Mouse (Mus musculus) heart, postnatal 10 days (tissue): ENCODE measurements around the gene Ccn5. TPM values are rescaled to one million over a fixed set of nuclear protein-coding genes. Genes with fewer than 3 reads are reported as not detected.

Experiments used
- DNase-seq, 2 experiments: peaks; one replicate each; pipeline ENCODE4 v3.0.0; 2021
- intact Hi-C: fragments of 180-260 bp; cut with DNase I; formaldehyde crosslinking; loops from one replicate; pipeline ENCODE4 v1.15.1; 2025
- total RNA-seq, 2 experiments: library from RNA; stranded (reverse); gene quantifications; 2 replicates each; pipeline ENCODE4 v1.2.3; 2021

Gene Ccn5
- total RNA-seq: 1 to 10 TPM in 1 of 2 experiments, under 1 TPM in 1; 0.97 to 1.1 TPM

DNA sequence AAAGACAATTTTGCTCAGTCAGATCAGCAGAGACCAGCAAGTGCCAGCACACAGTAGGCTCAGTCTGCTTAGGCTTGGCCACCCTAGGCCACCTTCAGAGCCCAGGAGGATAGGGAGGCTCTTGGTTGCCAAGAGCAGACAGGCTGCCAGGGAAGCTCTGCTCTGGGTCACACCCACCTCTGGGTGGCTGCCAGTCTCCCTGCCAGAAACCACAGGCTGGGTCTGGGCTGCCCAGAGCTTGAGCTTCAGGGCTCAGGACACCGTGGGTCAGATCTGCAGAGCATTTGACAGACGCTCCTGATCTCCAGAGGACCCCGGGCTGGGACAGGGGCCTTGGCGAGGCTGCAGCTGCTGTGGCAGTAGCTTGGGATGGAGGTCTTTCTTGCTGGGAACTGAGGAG lies at the start of gene Ccn5:
TSS of gene Ccn5 (plus strand) at position 255 of the 400 bp plus-strand sequence.
- intact Hi-C loops: loop anchor here (5.0 kb wide), 2 partner anchors 83 to 218 kb away; partner anchors contain the start of gene Ttpal

DNA sequence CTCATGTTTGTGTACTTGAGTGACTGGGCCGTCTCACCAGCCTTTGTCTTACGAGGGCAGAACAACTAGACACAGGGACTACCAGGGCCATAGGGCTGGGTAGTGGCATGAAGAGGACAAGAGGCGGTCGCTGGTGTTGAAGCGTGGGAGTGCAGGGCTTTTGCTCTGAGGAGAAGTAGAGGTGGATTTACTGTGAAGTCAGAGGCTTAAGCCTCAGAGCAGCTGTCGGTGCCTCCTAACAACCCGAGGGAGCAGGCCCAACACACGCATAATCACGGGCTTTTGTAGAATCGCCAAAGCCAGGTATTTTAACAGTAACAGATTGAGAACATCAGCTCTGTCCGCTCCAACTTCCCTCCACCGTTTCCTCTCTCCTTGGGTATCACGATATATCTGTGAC lies 44.0 kb upstream of the Ccn5 start:
- DNase-seq: no peak
- intact Hi-C loops: no loop called here

More for the DNA sequence above, at the start of gene Ccn5:
- DNase-seq: peak; percentile 89

DNA sequence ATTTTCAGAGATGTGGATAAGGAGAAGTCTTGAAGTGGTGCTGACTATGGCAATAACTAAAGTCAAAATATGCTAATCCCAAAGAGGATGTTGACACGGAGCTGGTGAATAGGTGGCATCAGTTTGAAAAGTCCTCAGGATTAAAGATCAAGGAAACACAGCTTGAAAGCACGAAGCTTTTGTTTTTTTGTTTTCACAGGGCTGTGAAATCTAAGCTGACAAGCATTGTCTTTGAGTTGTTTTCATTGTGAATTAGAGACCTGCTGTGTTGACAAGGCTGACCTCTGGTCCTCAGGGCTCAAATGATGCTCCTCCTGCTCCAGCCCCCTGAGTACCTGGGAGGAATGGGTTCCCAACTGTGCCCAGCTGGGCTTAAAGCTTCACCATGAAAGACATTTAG lies 43.6 kb upstream of the Ccn5 start:
- DNase-seq: no peak
- intact Hi-C loops: no loop called here

GRCm38 (mm10) chr2:163778896-163779295 lies 41.8 kb upstream of the Ccn5 start:
- no peak for DNase-seq
- intact Hi-C loops: no loop called here

GRCm38 (mm10) chr2:163783368-163783767 lies 37.3 kb upstream of the Ccn5 start:
- DNase-seq: no peak
- intact Hi-C loops: loop anchor here (10.0 kb wide), 4 partner anchors 51 to 249 kb away; partner anchors contain the start of gene Ttpal

DNA sequence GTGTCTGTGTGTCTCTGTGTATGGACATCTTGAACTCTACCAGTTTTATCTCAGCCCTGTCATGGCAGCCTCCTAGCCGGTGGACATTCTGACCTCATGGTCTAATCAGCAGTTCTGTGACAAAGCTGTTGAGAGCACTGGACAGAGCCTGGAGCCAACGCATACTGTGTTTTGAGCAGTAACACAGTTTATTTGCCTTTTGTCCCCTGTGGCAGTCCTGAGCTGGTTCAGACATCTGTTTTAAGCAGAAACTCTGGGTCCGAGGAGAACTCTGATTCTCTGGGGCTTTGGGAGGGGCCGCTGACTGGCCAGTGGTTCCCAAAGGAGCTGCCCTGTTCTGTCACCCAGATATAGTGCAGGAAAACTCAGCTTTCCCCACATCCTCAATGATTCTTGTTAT lies 36.8 kb upstream of the Ccn5 start:
- intact Hi-C loops: loop anchor here (10.0 kb wide), 4 partner anchors 51 to 249 kb away; partner anchors contain the start of gene Ttpal
- peak; percentile 36 to 40 for DNase-seq

- intact Hi-C loops: loop anchor here (10.0 kb wide), 4 partner anchors 48 to 252 kb away; partner anchors contain the start of gene Ttpal
These were observed 33.6 kb upstream of the Ccn5 start for GRCm38 (mm10) chr2:163787086-163787485.

DNA sequence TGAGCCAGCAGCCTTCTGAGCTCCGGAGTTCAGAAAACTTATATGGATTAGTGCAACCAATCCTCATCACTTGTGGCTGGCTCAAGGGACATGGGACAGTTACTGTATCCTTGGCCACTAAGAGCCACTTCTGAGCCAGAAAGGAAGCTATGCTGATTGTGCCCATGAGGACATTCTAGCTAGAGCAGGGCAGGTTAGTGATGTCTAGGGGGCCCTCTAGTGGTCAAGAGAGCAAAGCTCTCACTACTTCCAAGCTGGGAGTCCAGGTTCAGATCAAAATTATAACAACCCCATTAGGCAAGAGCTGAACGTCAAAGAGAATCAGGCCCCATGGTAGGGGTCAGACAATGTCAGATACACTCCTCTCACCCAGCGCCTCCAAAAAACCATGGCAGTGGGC lies 33.0 kb upstream of the Ccn5 start:
- intact Hi-C loops: loop anchor here (10.0 kb wide), 4 partner anchors 47 to 253 kb away; partner anchors contain the start of gene Ttpal

More at GRCm38 (mm10) chr2:163787086-163787485, 33.6 kb upstream of the Ccn5 start:
- DNase-seq: no peak

GRCm38 (mm10) chr2:163788484-163788883 lies 32.2 kb upstream of the Ccn5 start:
- intact Hi-C loops: loop anchor here (10.0 kb wide), 4 partner anchors 46 to 254 kb away; partner anchors contain the start of gene Ttpal
- DNase-seq: peak; percentile 80 to 88

More for the DNA sequence above, 33.0 kb upstream of the Ccn5 start:
- peak; percentile 62 to 72 for DNase-seq

DNA sequence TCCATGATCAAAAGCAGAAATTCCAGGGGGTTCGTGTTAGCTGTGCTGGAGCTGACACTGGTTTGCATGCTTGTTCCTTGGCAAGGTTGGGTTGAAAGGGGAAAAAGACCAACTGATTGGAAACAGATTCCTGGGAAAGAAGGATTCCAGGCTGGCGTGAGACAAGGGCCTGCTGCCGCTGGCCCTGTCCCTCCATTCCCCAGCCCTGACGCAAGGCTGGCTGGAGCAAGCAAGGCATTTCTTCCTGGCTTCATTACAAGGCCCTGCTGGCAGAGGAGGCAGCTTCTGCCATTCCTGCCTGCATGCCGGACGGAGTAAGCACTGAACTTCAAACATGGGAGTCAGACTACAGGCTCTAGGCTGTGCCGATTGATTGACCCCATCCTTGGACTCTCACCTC lies 22.2 kb upstream of the Ccn5 start:
- DNase-seq: peak; percentile 68 to 73
- intact Hi-C loops: no loop called here

GRCm38 (mm10) chr2:163800832-163801231 lies 19.8 kb upstream of the Ccn5 start:
- intact Hi-C loops: no loop called here
- peak; percentile 23 to 37 for DNase-seq

DNA sequence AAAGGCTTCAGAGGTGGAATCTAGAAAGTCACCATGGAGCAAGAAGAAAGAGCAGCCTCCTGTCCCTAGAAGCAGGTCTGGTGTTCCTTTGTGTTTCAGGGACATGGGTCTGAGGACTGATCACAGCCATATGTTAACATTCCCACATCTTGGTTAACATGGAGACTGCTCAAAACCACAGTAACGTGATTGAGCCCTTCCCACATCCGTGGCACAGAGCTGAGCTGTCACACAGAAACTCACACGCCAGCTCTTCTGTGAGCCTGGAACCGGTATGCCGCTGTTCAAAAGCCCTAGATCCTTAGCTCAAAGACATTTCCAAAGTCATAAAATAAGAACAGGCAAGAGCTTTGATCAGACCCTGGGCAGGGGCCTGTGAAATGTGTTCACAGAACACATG lies 19.3 kb upstream of the Ccn5 start:
- intact Hi-C loops: no loop called here
- DNase-seq: no peak

DNA sequence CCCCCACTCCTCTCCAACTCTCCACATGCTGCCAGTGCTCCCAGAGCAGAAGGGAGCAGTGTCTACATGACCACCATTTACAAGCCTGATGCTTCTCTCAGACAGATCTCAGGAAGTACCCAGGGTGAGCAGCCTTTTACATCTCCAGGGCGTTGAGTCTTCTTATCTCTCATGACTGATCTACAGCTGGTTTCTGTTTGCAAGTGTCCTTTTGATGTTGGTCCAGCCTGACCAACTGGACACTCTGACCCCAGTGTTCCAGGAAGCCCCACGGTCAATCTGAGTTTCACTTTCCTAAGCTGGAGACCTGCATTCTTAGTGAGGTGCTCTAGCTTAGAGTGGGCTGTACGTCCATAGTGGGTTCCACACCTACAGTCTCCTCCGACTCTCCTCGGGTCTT lies 16.8 kb upstream of the Ccn5 start:
- no peak for DNase-seq
- intact Hi-C loops: no loop called here

DNA sequence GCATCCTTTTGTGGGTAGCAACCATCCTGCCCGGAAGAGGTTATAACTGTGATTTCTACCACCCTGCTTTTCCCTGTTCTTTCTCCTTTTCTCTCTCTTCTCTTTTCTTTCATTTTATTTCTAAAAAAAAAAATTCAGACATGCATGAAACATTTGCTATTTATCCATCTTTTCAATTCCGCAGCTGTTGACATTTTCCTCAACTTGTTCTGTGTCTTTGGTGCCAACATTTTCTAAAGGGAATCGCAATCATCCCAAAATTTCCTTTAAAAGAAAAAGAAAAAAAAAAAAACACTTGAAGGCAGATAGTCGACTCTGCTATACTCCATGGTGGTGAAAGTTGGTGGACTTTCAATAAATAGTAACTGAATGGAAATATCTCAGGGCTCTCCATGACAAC lies 11.5 kb upstream of the Ccn5 start:
- DNase-seq: no peak
- intact Hi-C loops: no loop called here

DNA sequence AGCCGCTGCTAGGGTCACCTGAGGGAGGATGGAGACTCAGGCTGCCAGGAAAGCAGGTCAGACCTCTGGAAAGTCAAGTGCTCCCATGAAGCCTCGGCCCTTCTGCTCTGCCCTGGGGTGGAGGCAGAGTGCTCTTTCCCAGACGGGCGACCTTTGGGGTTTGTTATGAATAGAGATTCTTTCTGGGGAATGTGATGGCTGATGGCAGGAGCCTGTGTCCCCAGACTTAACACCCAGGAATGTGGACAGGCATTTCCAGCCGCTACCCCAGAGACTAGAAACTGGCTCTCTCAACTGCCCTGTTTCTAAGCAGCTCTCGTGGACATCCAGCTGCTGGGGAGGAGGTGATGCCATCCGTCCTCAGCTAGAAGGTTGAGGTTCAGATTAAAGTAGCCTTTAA lies 11.0 kb upstream of the Ccn5 start:
- no peak for DNase-seq
- intact Hi-C loops: no loop called here

- DNase-seq: no peak
- intact Hi-C loops: no loop called here
These were observed 7.6 kb upstream of the Ccn5 start for GRCm38 (mm10) chr2:163813077-163813476.

DNA sequence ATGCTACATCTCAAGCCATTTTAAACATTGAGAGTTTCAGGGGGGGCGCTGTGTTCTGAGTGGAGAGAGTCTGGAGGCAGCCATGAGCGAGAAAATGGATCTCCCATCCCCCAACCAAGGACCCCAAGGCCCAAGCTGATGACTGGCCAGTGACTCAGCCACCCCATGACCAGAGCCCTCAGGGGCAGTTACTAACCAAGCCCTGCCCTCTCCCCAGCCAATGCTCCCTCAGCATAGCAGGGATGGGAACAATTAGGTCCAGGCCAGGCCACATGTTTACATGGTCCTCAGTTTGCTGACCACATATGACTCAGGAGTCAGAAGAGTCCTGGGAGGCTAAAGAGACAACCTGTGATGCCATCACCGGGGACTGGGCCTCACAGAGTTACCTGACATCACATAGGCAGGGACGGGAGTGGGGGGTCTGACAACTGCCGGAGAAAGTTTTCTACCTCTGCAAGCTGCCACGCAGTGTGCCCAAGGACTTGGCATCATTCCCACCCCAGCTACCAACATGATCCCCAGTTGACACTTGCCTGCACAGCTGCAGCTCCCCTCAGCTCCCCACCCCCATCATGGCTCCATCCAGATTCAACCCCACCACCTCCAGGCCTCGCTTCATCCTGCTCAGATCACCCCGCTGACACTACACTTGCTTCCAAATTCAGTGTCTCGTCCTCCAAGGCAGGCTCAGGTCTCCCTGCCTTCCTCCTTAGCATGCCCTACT lies 5.8 kb upstream of the Ccn5 start:
- no peak for DNase-seq
- intact Hi-C loops: no loop called here

- peak; percentile 57 to 81 for DNase-seq
- intact Hi-C loops: loop anchor here (1.0 to 5.0 kb wide), 3 partner anchors 86 to 288 kb away; partner anchors contain the start of gene Ttpal
These were observed 2.6 kb downstream of the Ccn5 start for GRCm38 (mm10) chr2:163823248-163823647.

DNA sequence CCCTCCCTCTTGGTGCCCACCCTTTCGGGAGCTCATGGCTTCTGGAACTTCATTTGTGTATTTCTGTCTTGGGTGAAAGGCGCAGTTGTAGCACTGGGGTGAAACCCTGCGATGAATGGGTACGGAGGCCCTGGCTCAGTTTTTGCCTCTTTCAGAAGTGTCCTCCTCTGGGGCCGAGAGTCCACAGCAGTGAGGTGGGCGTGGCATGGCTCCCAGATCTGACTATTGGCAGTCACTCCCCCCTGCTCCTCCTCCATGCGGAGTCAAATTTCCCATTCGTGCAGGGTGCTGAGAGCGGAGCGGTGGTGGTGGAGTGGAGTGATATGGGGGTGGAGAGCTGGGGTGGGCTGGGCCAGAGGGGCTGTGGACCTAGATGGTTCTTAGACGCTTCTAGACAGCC lies 3.1 kb downstream of the Ccn5 start:
- DNase-seq: peak; percentile 32 to 41
- intact Hi-C loops: loop anchor here (1.0 to 5.0 kb wide), 3 partner anchors 86 to 288 kb away; partner anchors contain the start of gene Ttpal

DNA sequence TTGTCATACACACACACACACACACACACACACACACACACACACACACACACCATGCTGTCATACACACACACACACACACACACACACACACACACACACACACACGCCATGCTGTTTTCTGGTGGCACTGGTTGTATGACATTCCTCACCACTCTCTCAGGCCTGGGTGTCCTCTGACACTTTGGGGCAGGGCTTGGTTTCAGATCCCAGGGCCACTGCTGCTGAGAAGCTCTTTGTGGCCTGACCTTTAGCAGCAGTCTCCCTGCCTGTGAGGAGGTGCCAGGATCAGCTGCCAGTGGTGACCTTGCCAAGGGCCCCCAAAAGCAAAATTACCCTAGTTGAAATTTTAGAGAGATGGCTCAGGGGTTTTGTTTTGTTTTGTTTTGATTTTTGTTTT lies 5.2 kb downstream of the Ccn5 start:
- intact Hi-C loops: no loop called here
- DNase-seq: no peak

GRCm38 (mm10) chr2:163826494-163826893 lies 5.8 kb downstream of the Ccn5 start:
- DNase-seq: peak; percentile 19 to 30
- intact Hi-C loops: no loop called here

GRCm38 (mm10) chr2:163831163-163831562 lies 10.5 kb downstream of the Ccn5 start:
- no peak for DNase-seq
- intact Hi-C loops: loop anchor here (10.0 kb wide), 1 partner anchor 46 kb away; no protein-coding TSS in a partner anchor
